Mouse (Mus musculus): Measurements from ENCODE around the gene Josd2. TPM values are rescaled to one million over a fixed set of nuclear protein-coding genes. Genes with fewer than 3 reads are reported as not detected.

Gene Josd2
- polyA plus RNA-seq, 1 experiment: 164 TPM

DNA sequence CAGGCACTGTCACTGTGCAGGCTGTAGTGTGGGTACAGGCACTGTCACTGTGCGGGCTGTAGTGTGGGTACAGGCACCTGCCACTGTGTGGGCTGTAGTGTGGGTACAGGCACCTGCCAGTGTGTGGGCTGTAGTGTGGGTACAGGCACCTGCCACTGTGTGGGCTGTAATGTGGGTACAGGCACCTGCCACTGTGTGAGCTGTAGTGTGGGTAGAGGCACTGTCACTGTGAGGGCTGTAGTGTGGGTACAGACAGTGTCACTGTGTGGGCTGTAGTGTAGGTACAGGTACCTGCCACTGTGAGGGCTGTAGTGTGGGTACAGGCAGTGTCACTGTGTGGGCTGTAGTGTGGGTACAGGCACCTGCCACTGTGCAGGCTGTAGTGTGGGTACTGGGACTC is 16.3 kb downstream of the Josd2 start:
- WGBS: 96% methylated on average over 1 of the region's 1 CpGs
- TF ChIP-seq CTCF (IDR thresholded peaks at IDR 0.05; ENCODE audit: insufficient read depth, low read length) (no peak), POLR2A (IDR thresholded peaks at IDR 0.05; ENCODE audit: borderline replicate concordance, extremely low read depth, low read depth, low read length) (no peak)
- no peak for DNase-seq
- H3K4me1 ChIP-seq (ENCODE audit: control insufficient read depth, insufficient read depth, low read length): no peaks in the 10 kb centered on the region
- no peak overlapping the region for H3K4me3 ChIP-seq (replicated peaks; ENCODE audit: extremely low read depth, low read depth, low read length)

DNA sequence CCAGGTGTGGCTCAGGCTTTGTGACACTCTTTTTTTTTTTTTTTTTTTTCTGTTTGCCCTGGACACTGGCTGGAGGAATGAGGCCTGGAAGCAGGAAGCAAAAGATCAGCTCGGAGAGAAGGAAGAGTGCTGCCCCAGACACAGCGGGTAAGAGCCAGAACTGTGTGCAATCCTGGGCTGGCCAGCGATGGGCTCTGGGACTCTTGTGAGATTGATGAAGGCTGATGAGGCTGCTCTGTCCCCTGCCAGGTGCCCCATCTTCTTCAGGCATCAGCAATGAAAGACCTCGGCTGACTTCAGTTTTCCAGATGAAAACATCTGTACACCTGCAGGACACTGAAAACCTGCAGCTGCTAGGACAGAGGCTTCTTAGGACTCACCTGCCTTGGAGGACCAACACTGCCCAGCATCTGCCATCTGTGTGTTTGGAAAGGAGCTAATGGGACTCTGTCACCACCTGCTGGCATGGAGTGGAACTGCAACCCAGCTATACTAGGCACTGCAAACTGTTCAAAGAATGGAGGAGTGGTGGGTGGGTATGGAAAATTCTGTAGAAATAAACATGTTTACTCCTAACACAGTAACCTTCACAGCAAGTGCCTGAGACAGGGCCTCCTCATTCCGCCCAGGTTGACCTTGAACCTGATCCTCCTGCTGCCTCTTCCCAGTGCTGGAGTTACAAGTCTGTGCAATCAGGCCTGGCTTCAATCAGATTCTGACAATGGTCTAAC is 17.2 kb downstream of the Josd2 start:
- 32% methylated on average over 5 of the region's 5 CpGs for WGBS
- Histone ChIP-seq H3K4me3 (replicated peaks; ENCODE audit: extremely low read depth, low read depth, low read length) (no peak overlapping the region), H3K4me1 (ENCODE audit: control insufficient read depth, insufficient read depth, low read length) (no peaks in the 10 kb centered on the region)
- TF ChIP-seq CTCF (IDR thresholded peaks at IDR 0.05; ENCODE audit: insufficient read depth, low read length) (peak; percentile 99), POLR2A (IDR thresholded peaks at IDR 0.05; ENCODE audit: borderline replicate concordance, extremely low read depth, low read depth, low read length) (no peak)
- DNase-seq: peak; percentile 71

- Histone ChIP-seq H3K4me1 (ENCODE audit: control insufficient read depth, insufficient read depth, low read length) (no peaks in the 10 kb centered on the region), H3K4me3 (replicated peaks; ENCODE audit: extremely low read depth, low read depth, low read length) (no peak overlapping the region)
- TF ChIP-seq CTCF (IDR thresholded peaks at IDR 0.05; ENCODE audit: insufficient read depth, low read length) (no peak), POLR2A (IDR thresholded peaks at IDR 0.05; ENCODE audit: borderline replicate concordance, extremely low read depth, low read depth, low read length) (no peak)
- WGBS: 74% methylated on average over 7 of the region's 7 CpGs
- no peak for DNase-seq
Observed at GRCm38 (mm10) chr7:44485572-44486195, 17.9 kb downstream of the Josd2 start.

GRCm38 (mm10) chr7:44486927-44487575 is 19.3 kb downstream of the Josd2 start:
- H3K4me3 ChIP-seq (replicated peaks; ENCODE audit: extremely low read depth, low read depth, low read length): no peak overlapping the region
- 71% methylated on average over 13 of the region's 13 CpGs for WGBS
- no peaks in the 10 kb centered on the region for H3K4me1 ChIP-seq (ENCODE audit: control insufficient read depth, insufficient read depth, low read length)
- no peak for TF ChIP-seq POLR2A (IDR thresholded peaks at IDR 0.05; ENCODE audit: borderline replicate concordance, extremely low read depth, low read depth, low read length)
- TF ChIP-seq CTCF (IDR thresholded peaks at IDR 0.05; ENCODE audit: insufficient read depth, low read length): no peak
- DNase-seq: no peak

DNA sequence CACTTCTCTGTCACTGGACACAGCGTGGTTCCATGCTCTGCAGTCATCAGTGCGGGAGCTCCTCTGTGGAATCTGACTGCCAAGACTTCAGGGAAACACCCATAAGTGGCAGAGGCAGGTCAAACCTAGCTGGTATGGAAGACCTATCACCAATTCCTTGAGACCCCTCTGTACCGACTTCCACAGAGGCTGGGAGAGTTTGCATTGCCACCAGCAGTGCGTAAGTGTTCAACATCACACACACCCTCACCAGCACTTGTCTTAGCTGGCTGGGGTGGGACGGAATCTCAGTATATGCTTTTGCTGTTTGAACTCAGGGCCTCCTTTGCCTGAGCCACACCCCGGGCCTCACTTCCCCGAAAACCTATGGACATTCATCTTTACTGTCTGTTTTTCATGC is 20.2 kb downstream of the Josd2 start:
- 85% methylated on average over 7 of the region's 7 CpGs for WGBS
- Histone ChIP-seq H3K4me3 (replicated peaks; ENCODE audit: extremely low read depth, low read depth, low read length) (no peak overlapping the region), H3K4me1 (ENCODE audit: control insufficient read depth, insufficient read depth, low read length) (no peaks in the 10 kb centered on the region)
- TF ChIP-seq POLR2A (IDR thresholded peaks at IDR 0.05; ENCODE audit: borderline replicate concordance, extremely low read depth, low read depth, low read length): no peak
- TF ChIP-seq CTCF (IDR thresholded peaks at IDR 0.05; ENCODE audit: insufficient read depth, low read length): no peak
- no peak for DNase-seq

DNA sequence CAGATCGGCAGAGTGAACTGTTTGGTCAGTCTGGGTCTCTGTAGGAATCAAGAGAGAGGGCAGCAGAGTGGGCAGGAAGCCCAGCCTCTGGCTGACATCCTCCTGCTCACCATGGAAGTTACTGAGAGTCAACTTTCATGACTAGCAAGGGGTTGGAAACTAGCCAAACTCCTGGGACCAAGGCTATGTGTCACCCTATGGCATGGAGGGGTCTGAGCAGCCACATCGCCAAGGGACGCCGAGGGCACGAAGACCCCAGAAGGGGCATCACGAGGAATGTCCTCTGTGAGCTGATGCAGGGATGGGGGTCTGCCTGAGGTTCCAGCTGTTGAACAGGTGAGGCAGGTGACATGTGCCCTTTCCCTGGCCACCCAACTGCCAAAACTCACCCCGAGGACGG is 20.8 kb downstream of the Josd2 start:
- no peak for TF ChIP-seq CTCF (IDR thresholded peaks at IDR 0.05; ENCODE audit: insufficient read depth, low read length)
- TF ChIP-seq POLR2A (IDR thresholded peaks at IDR 0.05; ENCODE audit: borderline replicate concordance, extremely low read depth, low read depth, low read length): no peak
- no peak for DNase-seq
- Histone ChIP-seq H3K4me3 (replicated peaks; ENCODE audit: extremely low read depth, low read depth, low read length) (no peak overlapping the region), H3K4me1 (ENCODE audit: control insufficient read depth, insufficient read depth, low read length) (no peaks in the 10 kb centered on the region)
- 89% methylated on average over 8 of the region's 8 CpGs for WGBS

DNA sequence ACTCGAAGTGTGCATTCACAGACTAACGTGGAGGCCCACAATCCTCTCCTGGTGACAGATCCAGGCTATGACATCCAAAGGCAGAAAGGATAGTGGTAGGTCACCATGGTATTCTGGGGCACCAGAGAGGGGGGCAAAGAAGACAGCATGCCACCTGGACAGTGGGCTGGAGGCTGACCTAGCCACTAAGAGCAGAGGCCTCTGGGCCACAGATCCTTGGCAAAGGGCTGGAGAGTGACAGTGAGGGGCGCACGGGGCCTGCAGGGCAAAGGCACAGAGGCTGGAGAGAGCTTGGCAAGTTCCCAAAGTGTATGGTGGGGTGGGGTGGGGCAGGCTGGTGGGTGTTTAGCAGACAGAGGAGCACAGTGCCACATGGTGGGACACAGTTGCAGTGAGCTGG is 22.5 kb downstream of the Josd2 start:
- H3K4me1 ChIP-seq (ENCODE audit: control insufficient read depth, insufficient read depth, low read length): no peaks in the 10 kb centered on the region
- TF ChIP-seq POLR2A (IDR thresholded peaks at IDR 0.05; ENCODE audit: borderline replicate concordance, extremely low read depth, low read depth, low read length) (no peak), CTCF (IDR thresholded peaks at IDR 0.05; ENCODE audit: insufficient read depth, low read length) (no peak)
- WGBS: 80% methylated on average over 4 of the region's 4 CpGs
- DNase-seq: no peak
- no peak overlapping the region for H3K4me3 ChIP-seq (replicated peaks; ENCODE audit: extremely low read depth, low read depth, low read length)

- WGBS: 95% methylated on average over 5 of the region's 5 CpGs
- H3K4me1 ChIP-seq (ENCODE audit: control insufficient read depth, insufficient read depth, low read length): no peaks in the 10 kb centered on the region
- TF ChIP-seq CTCF (IDR thresholded peaks at IDR 0.05; ENCODE audit: insufficient read depth, low read length): no peak
- TF ChIP-seq POLR2A (IDR thresholded peaks at IDR 0.05; ENCODE audit: borderline replicate concordance, extremely low read depth, low read depth, low read length): no peak
- H3K4me3 ChIP-seq (replicated peaks; ENCODE audit: extremely low read depth, low read depth, low read length): no peak overlapping the region
- DNase-seq: no peak
Observed at GRCm38 (mm10) chr7:44491391-44491790, 23.6 kb downstream of the Josd2 start.

GRCm38 (mm10) chr7:44492166-44492826 is 24.5 kb downstream of the Josd2 start:
- Histone ChIP-seq H3K4me1 (ENCODE audit: control insufficient read depth, insufficient read depth, low read length) (no peaks in the 10 kb centered on the region), H3K4me3 (replicated peaks; ENCODE audit: extremely low read depth, low read depth, low read length) (no peak overlapping the region)
- no peak for DNase-seq
- TF ChIP-seq CTCF (IDR thresholded peaks at IDR 0.05; ENCODE audit: insufficient read depth, low read length) (no peak), POLR2A (IDR thresholded peaks at IDR 0.05; ENCODE audit: borderline replicate concordance, extremely low read depth, low read depth, low read length) (no peak)
- WGBS: 94% methylated on average over 21 of the region's 21 CpGs

Data from lung, adult 2 months (tissue).